Mouse (Mus musculus): ENCODE measurements around the gene Srm. TPM values are rescaled to one million over a fixed set of nuclear protein-coding genes. Genes with fewer than 3 reads are reported as not detected.

Srm gene
- polyA plus RNA-seq, 1 experiment from 2014 or later: 260 TPM

DNA sequence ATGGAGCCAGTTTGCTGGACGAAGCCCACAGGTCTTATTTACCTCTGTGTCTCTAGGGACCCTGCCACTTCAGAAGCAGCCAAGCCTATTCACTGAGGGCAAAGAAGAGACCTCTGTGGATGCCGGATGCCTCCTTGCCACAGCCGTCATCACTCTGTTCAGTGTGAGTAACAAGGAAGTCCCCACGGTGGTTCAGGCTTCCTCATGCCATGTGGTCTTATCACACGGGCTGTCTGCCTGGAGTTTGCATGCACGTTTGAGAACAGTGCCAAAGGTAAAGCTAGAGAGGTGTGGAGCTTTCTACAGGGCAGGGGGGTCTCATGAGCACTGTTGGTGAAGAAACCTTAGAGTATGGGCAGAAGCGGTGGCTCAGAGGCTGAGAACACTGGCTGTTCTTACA lies 18.1 kb upstream of the Srm start:
- DNase-seq (ENCODE audit: low spot score) (no peak), ATAC-seq (replicated peaks; ENCODE audit: low FRiP score, low TSS enrichment, low read depth) (no peak)
- no peak overlapping the region for H3K9ac ChIP-seq (ENCODE audit: low read length)
- H3K27me3 ChIP-seq (replicated peaks; ENCODE audit: control insufficient read depth, insufficient read depth, low read length): no peaks in the 10 kb centered on the region
- WGBS: 90% methylated on average over 7 of the region's 7 CpGs
- no peaks in the 10 kb centered on the region for H3K4me1 ChIP-seq (replicated peaks; ENCODE audit: control insufficient read depth, insufficient read depth, low read length)
- H3K27ac ChIP-seq (ENCODE audit: low read depth): no peak overlapping the region
- peaks cover 98% of the 10 kb centered on the region for H3K36me3 ChIP-seq (ENCODE audit: control insufficient read depth, insufficient read depth, low read length)
- no peaks in the 10 kb centered on the region for H3K9me3 ChIP-seq (ENCODE audit: control insufficient read depth, low read length)
- no peak overlapping the region for H3K4me3 ChIP-seq (ENCODE audit: low read depth, low read length)
- no peak overlapping the region for H3K4me2 ChIP-seq (ENCODE audit: low read length)

- Histone ChIP-seq H3K4me3 (ENCODE audit: low read depth, low read length) (no peak overlapping the region), H3K27ac (ENCODE audit: low read depth) (no peak overlapping the region), H3K9me3 (ENCODE audit: control insufficient read depth, low read length) (no peaks in the 10 kb centered on the region), H3K4me1 (replicated peaks; ENCODE audit: control insufficient read depth, insufficient read depth, low read length) (no peaks in the 10 kb centered on the region), H3K9ac (ENCODE audit: low read length) (no peak overlapping the region), H3K36me3 (ENCODE audit: control insufficient read depth, insufficient read depth, low read length) (peaks cover 79% of the 10 kb centered on the region), H3K4me2 (ENCODE audit: low read length) (no peak overlapping the region), H3K27me3 (replicated peaks; ENCODE audit: control insufficient read depth, insufficient read depth, low read length) (no peaks in the 10 kb centered on the region)
- WGBS: 87% methylated on average over 9 of the region's 9 CpGs
- ATAC-seq (replicated peaks; ENCODE audit: low FRiP score, low TSS enrichment, low read depth) (no peak), DNase-seq (ENCODE audit: low spot score) (no peak)
These were observed 10.5 kb upstream of the Srm start for GRCm38 (mm10) chr4:148580765-148581164.

DNA sequence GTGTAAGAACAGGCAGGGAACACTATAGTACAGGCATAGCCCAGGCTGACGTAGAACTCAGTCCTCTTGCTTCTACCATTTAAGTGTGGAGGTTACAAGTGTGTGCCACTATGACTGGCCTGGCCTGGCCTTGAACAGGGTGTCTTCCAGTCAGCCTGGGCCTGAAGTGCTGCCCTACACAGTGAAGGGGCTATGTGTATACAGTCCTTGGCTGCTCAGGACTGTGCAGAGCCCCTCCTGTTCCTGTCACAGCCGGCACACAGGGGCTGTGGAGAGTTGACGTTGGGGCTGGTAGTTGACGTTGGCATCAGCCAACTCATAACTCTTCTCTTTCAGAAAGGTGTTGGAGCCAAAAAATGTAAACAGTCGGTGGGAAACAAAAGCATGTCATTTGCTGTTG lies 9.9 kb upstream of the Srm start:
- Histone ChIP-seq H3K4me1 (replicated peaks; ENCODE audit: control insufficient read depth, insufficient read depth, low read length) (no peaks in the 10 kb centered on the region), H3K4me2 (ENCODE audit: low read length) (no peak overlapping the region), H3K9ac (ENCODE audit: low read length) (no peak overlapping the region), H3K9me3 (ENCODE audit: control insufficient read depth, low read length) (no peaks in the 10 kb centered on the region), H3K4me3 (ENCODE audit: low read depth, low read length) (no peak overlapping the region), H3K27me3 (replicated peaks; ENCODE audit: control insufficient read depth, insufficient read depth, low read length) (no peaks in the 10 kb centered on the region), H3K36me3 (ENCODE audit: control insufficient read depth, insufficient read depth, low read length) (peaks cover 72% of the 10 kb centered on the region), H3K27ac (ENCODE audit: low read depth) (no peak overlapping the region)
- DNase-seq (ENCODE audit: low spot score) (no peak), ATAC-seq (replicated peaks; ENCODE audit: low FRiP score, low TSS enrichment, low read depth) (no peak; the same call in 1 of the 2 replicates)
- 84% methylated on average over 5 of the region's 5 CpGs for WGBS

GRCm38 (mm10) chr4:148583257-148583656 lies 8.0 kb upstream of the Srm start:
- Histone ChIP-seq H3K4me2 (ENCODE audit: low read length) (no peak overlapping the region), H3K9ac (ENCODE audit: low read length) (no peak overlapping the region), H3K27ac (ENCODE audit: low read depth) (no peak overlapping the region), H3K9me3 (ENCODE audit: control insufficient read depth, low read length) (no peaks in the 10 kb centered on the region), H3K4me3 (ENCODE audit: low read depth, low read length) (no peak overlapping the region), H3K27me3 (replicated peaks; ENCODE audit: control insufficient read depth, insufficient read depth, low read length) (no peaks in the 10 kb centered on the region), H3K4me1 (replicated peaks; ENCODE audit: control insufficient read depth, insufficient read depth, low read length) (no peaks in the 10 kb centered on the region), H3K36me3 (ENCODE audit: control insufficient read depth, insufficient read depth, low read length) (peaks cover 54% of the 10 kb centered on the region)
- WGBS: 80% methylated on average over 4 of the region's 4 CpGs
- DNase-seq (ENCODE audit: low spot score) (no peak), ATAC-seq (replicated peaks; ENCODE audit: low FRiP score, low TSS enrichment, low read depth) (no peak)

GRCm38 (mm10) chr4:148586648-148587047 lies 4.7 kb upstream of the Srm start:
- 79% methylated on average over 9 of the region's 9 CpGs for WGBS

DNA sequence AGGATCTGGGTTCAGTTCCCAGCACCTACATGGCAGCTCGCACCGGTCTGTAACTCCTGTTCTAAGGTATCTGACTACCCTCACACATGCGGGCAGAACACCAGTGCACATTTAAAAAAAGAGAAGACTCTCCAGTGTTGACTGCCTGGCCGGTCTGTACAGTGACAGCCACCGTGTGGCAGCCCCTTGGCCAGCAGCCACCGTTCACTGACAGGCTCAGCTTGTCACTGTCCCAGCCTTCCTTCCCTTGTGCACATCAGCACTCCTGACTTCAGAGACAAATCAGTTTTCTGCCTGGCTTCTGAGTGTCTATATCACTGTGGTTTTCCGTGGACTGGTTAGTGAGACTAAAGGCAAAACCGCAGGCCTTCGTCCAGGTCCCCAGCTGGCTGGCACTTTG lies 2.5 kb upstream of the Srm start:
- ATAC-seq (replicated peaks; ENCODE audit: low FRiP score, low TSS enrichment, low read depth): no peak
- Histone ChIP-seq H3K4me3 (ENCODE audit: low read depth, low read length) (no peak overlapping the region), H3K36me3 (ENCODE audit: control insufficient read depth, insufficient read depth, low read length) (peaks cover 9% of the 10 kb centered on the region), H3K4me1 (replicated peaks; ENCODE audit: control insufficient read depth, insufficient read depth, low read length) (peaks cover 11% of the 10 kb centered on the region), H3K9ac (ENCODE audit: low read length) (no peak overlapping the region), H3K27ac (ENCODE audit: low read depth) (no peak overlapping the region), H3K4me2 (ENCODE audit: low read length) (no peak overlapping the region), H3K27me3 (replicated peaks; ENCODE audit: control insufficient read depth, insufficient read depth, low read length) (no peaks in the 10 kb centered on the region), H3K9me3 (ENCODE audit: control insufficient read depth, low read length) (no peaks in the 10 kb centered on the region)
- no peak for DNase-seq (ENCODE audit: low spot score)
- WGBS: 80% methylated on average over 9 of the region's 9 CpGs

More at GRCm38 (mm10) chr4:148586648-148587047, 4.7 kb upstream of the Srm start:
- Histone ChIP-seq H3K27ac (ENCODE audit: low read depth) (no peak overlapping the region), H3K4me3 (ENCODE audit: low read depth, low read length) (no peak overlapping the region), H3K9ac (ENCODE audit: low read length) (no peak overlapping the region), H3K9me3 (ENCODE audit: control insufficient read depth, low read length) (no peaks in the 10 kb centered on the region), H3K4me1 (replicated peaks; ENCODE audit: control insufficient read depth, insufficient read depth, low read length) (0 out of 2 replicates have a peak, but pooled peaks cover 3% of the 10 kb centered on the region), H3K27me3 (replicated peaks; ENCODE audit: control insufficient read depth, insufficient read depth, low read length) (no peaks in the 10 kb centered on the region), H3K36me3 (ENCODE audit: control insufficient read depth, insufficient read depth, low read length) (peaks cover 20% of the 10 kb centered on the region), H3K4me2 (ENCODE audit: low read length) (no peak overlapping the region)
- DNase-seq (ENCODE audit: low spot score) (no peak), ATAC-seq (replicated peaks; ENCODE audit: low FRiP score, low TSS enrichment, low read depth) (no peak)

DNA sequence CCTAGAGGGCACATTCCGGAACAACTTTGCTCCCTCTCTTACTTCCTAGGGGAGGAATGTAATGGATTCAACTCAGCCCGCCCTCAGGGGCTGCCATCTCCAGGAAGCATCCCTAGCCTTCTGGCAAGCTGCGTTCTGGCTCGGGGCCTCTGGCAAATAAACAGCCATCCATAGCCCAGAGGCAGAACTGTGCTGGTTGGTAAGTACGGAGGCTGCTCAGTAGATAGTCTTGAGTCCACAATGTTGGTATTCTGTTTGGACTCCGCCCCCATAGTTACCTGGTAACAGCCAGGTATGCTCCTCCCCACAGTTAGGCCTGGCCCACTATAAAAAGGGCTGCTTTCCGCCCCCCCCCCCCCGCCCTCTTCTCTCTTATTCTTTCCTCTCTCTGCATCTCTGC lies 1.7 kb upstream of the Srm start:
- Histone ChIP-seq H3K36me3 (ENCODE audit: control insufficient read depth, insufficient read depth, low read length) (peaks cover 16% of the 10 kb centered on the region), H3K9me3 (ENCODE audit: control insufficient read depth, low read length) (no peaks in the 10 kb centered on the region), H3K4me1 (replicated peaks; ENCODE audit: control insufficient read depth, insufficient read depth, low read length) (peaks cover 11% of the 10 kb centered on the region), H3K9ac (ENCODE audit: low read length) (no peak overlapping the region), H3K27ac (ENCODE audit: low read depth) (no peak overlapping the region), H3K4me2 (ENCODE audit: low read length) (peak overlapping the region; percentile 20), H3K4me3 (ENCODE audit: low read depth, low read length) (no peak overlapping the region), H3K27me3 (replicated peaks; ENCODE audit: control insufficient read depth, insufficient read depth, low read length) (no peaks in the 10 kb centered on the region)
- ATAC-seq (replicated peaks; ENCODE audit: low FRiP score, low TSS enrichment, low read depth): 0 out of 2 replicates have a peak, but pooled peaks have one; percentile 12
- no peak for DNase-seq (ENCODE audit: low spot score)
- 41% methylated on average over 6 of the region's 8 CpGs for WGBS

DNA sequence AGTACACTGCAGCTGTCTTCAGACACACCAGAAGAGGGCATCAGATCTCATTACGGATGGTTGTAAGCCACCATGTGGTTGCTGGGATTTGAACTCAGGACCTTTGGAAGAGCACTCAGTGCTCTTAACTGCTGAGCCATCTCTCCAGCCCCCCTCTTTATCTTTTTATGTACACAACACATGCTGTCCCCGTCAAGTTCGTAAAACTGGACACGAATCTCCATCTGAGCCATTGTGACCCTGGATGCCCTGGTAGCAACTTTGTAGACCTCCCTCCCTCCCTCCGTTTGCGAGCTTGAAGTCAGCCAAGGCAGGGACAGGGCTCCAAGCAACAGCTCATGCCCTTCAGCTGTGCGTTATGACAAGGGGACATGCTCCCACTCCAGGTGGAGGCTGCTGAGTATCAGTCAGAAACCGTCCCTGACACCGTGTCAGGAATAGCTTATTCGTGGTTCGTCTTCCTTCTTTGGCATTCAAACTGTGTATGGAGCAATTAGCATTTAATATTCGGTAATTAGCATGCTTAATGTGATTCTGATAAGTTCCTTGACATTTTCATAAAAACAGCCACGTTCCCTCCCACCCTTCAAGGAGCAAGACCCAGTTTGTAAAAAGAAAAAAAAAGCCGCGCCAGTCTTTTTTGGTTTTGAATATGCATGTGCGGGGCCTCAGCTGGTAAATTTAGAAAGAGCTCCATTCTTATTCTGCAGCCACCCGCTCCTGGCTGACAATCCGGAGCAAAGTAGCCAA lies 707 bp upstream of the Srm start:
- H3K27ac ChIP-seq (ENCODE audit: low read depth): peak overlapping the region; percentile 20; the same call in 1 of the 2 replicates
- H3K36me3 ChIP-seq (ENCODE audit: control insufficient read depth, insufficient read depth, low read length): peaks cover 27% of the 10 kb centered on the region
- DNase-seq (ENCODE audit: low spot score) (peak; percentile 76), ATAC-seq (replicated peaks; ENCODE audit: low FRiP score, low TSS enrichment, low read depth) (no peak)
- H3K4me2 ChIP-seq (ENCODE audit: low read length): peak overlapping the region; percentile 91
- no peaks in the 10 kb centered on the region for H3K27me3 ChIP-seq (replicated peaks; ENCODE audit: control insufficient read depth, insufficient read depth, low read length)
- peak overlapping the region; percentile 20 for H3K9ac ChIP-seq (ENCODE audit: low read length)
- H3K4me1 ChIP-seq (replicated peaks; ENCODE audit: control insufficient read depth, insufficient read depth, low read length): peaks cover 11% of the 10 kb centered on the region
- 6% methylated on average over 18 of the region's 18 CpGs for WGBS
- peak overlapping the region; percentile 76 for H3K4me3 ChIP-seq (ENCODE audit: low read depth, low read length)
- H3K9me3 ChIP-seq (ENCODE audit: control insufficient read depth, low read length): no peaks in the 10 kb centered on the region

Data from intestine, embryonic 14.5 days (tissue).